Mouse (Mus musculus) E14TG2a.4 (cell line): ENCODE data around the gene Tcte2.

Source experiments
- CTCF ChIP-seq: conservative IDR thresholded peaks from 2 replicates; pipeline ENCODE4 v1.5.1; 2014; ENCODE audit warnings: low read length
- NANOG ChIP-seq: IDR thresholded peaks from 2 replicates; pipeline ENCODE4 v1.6.1; 2014; ENCODE audit warnings: borderline replicate concordance, low read length, mixed read lengths
- POU5F1 ChIP-seq: IDR thresholded peaks from 2 replicates; pipeline ENCODE4 v1.6.1; 2014; ENCODE audit warnings: low read length, borderline replicate concordance

DNA sequence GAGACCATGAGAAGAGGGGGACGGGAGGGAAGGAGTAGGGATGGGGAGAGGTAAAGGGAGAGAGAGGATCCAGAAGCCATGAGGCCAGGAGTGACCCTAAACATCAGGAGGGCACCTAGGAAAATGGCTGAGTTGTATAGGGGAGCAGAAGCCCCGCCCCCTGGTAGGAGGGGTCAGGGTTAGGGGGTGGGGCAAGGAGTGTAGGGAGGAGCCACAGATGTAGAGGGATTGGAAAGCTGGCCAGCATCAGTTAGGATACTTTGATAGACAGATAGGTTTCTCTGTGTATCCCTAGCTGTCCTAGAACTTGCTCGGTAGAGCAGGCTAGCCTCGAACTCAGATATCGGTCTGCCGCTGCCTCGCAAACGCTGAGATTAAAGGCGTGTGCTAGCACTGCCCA is 13.9 kb downstream of the Tcte2 start:
- TF ChIP-seq CTCF: no peak
- TF ChIP-seq NANOG: no peak
- TF ChIP-seq POU5F1: no peak
